Mouse (Mus musculus) stomach, postnatal 0 days (tissue): ENCODE data around the gene Atrx. TPM values are rescaled to one million over a fixed set of nuclear protein-coding genes. Genes with fewer than 3 reads are reported as not detected.

Source experiments
- ATAC-seq: fragments of 200-750 bp; cut with Nextera tagmentation; 2 replicates; pipeline ENCODE4 v1.8.0; 2017; ENCODE audit not compliant: low FRiP score, low TSS enrichment
- DNase-seq: peaks from one replicate; pipeline ENCODE4 v3.0.0-alpha.2; 2016; ENCODE audit warnings: low spot score
- H3K27ac ChIP-seq: fragments of 300-500 bp; sonication (generic); replicated peaks from 2 replicates; pipeline ENCODE4 v1.5.1; 2014; ENCODE audit warnings: mild to moderate bottlenecking, control low read depth
- H3K27me3 ChIP-seq: fragments of 300-500 bp; sonication (generic); 2 replicates; pipeline ENCODE4 v1.6.1; 2014; ENCODE audit warnings: low read length; ENCODE audit not compliant: control insufficient read depth, insufficient read depth
- H3K36me3 ChIP-seq: fragments of 300-500 bp; sonication (generic); 2 replicates; pipeline ENCODE4 v1.6.1; 2014; ENCODE audit warnings: low read length, mixed read lengths; ENCODE audit not compliant: control insufficient read depth, insufficient read depth
- H3K4me1 ChIP-seq: fragments of 300-500 bp; sonication (generic); replicated peaks from 2 replicates; pipeline ENCODE4 v1.6.1; 2014; ENCODE audit warnings: antibody characterized with exemption; ENCODE audit not compliant: control insufficient read depth, insufficient read depth
- H3K4me2 ChIP-seq: fragments of 300-500 bp; sonication (generic); replicated peaks from 2 replicates; pipeline ENCODE4 v1.6.1; 2014; ENCODE audit warnings: low read depth, mild to moderate bottlenecking, control low read depth, moderate library complexity
- H3K4me3 ChIP-seq: fragments of 300-500 bp; sonication (generic); 2 replicates; pipeline ENCODE4 v1.5.1; 2014; ENCODE audit warnings: low read depth, low read length, control low read depth
- H3K9ac ChIP-seq: fragments of 300-500 bp; sonication (generic); 2 replicates; pipeline ENCODE4 v1.6.1; 2014; ENCODE audit warnings: mild to moderate bottlenecking, low read length, control low read depth, mixed read lengths
- H3K9me3 ChIP-seq: fragments of 300-500 bp; sonication (generic); 2 replicates; pipeline ENCODE4 v1.6.1; 2016; ENCODE audit warnings: low read length; ENCODE audit not compliant: control insufficient read depth
- CTCF ChIP-seq: IDR thresholded peaks from 2 replicates; pipeline ENCODE4 v1.5.1; 2016; ENCODE audit warnings: antibody characterized with exemption, low read depth, mild to moderate bottlenecking, moderate library complexity
- EP300 ChIP-seq: optimal IDR thresholded peaks from 2 replicates; pipeline ENCODE3; 2016; ENCODE audit warnings: antibody characterized with exemption
- WGBS: fragments of 180-500 bp; shearing (Covaris S2); extraction: QIAGEN DNeasy Blood & Tissue Kit; methylation state at CpG from one replicate; pipeline ENCODE4 v1.1.7; 2014; 5-methylcytosine and 5-hydroxymethylcytosine counted together
- polyA plus RNA-seq: library from polyadenylated mRNA; unstranded; fragments of >200 nt; fragmentation: Nextera tagmentation; extraction: Ambion mirVana; gene quantifications from 2 replicates; pipeline ENCODE4 v1.2.1, GENCODE M21; 2015

Gene Atrx
- polyA plus RNA-seq, 1 experiment from 2014 or later, result 66.0 TPM

GRCm38 (mm10) chrX:105864367-105864766 lies 64.8 kb downstream of the Atrx start:
- peak; percentile 62 for TF ChIP-seq CTCF
- no peak for TF ChIP-seq EP300
- no peaks in the 10 kb centered on the region for H3K4me1 ChIP-seq
- DNase-seq (peak; percentile 14), ATAC-seq (no peak)
- no peaks in the 10 kb centered on the region for H3K9me3 ChIP-seq
- no peak overlapping the region for H3K4me3 ChIP-seq
- 69% methylated on average over 5 of the region's 5 CpGs for WGBS
- no peak overlapping the region for H3K4me2 ChIP-seq
- H3K36me3 ChIP-seq, result no peaks in the 10 kb centered on the region
- H3K27me3 ChIP-seq, result no peaks in the 10 kb centered on the region
- H3K9ac ChIP-seq, result no peak overlapping the region
- H3K27ac ChIP-seq, result no peak overlapping the region

- H3K4me3 ChIP-seq, result no peak overlapping the region
- no peak overlapping the region for H3K9ac ChIP-seq
- TF ChIP-seq CTCF (no peak), EP300 (no peak)
- WGBS, result 88% methylated on average over 5 of the region's 5 CpGs
- DNase-seq (no peak), ATAC-seq (no peak)
- no peak overlapping the region for H3K4me2 ChIP-seq
- no peaks in the 10 kb centered on the region for H3K27me3 ChIP-seq
- H3K36me3 ChIP-seq, result no peaks in the 10 kb centered on the region
- no peaks in the 10 kb centered on the region for H3K9me3 ChIP-seq
- no peak overlapping the region for H3K27ac ChIP-seq
- no peaks in the 10 kb centered on the region for H3K4me1 ChIP-seq
Measured at GRCm38 (mm10) chrX:105824462-105824861, 104.7 kb downstream of the Atrx start.

GRCm38 (mm10) chrX:105794806-105795403 lies 134.3 kb downstream of the Atrx start:
- Histone ChIP-seq H3K9ac (no peak overlapping the region), H3K9me3 (no peaks in the 10 kb centered on the region), H3K36me3 (no peaks in the 10 kb centered on the region), H3K4me1 (no peaks in the 10 kb centered on the region), H3K27me3 (no peaks in the 10 kb centered on the region), H3K4me2 (no peak overlapping the region), H3K4me3 (no peak overlapping the region), H3K27ac (0 out of 2 replicates have a peak overlapping the region, but pooled peaks have one; percentile 6)
- TF ChIP-seq CTCF, result no peak
- TF ChIP-seq EP300, result no peak
- DNase-seq, result peak; percentile 17
- ATAC-seq, result peak; percentile 67; the same call in 1 of the 2 replicates
- 50% methylated on average over 8 of the region's 8 CpGs for WGBS

GRCm38 (mm10) chrX:105773281-105773680 lies 155.9 kb downstream of the Atrx start:
- H3K36me3 ChIP-seq, result no peaks in the 10 kb centered on the region
- no peaks in the 10 kb centered on the region for H3K4me1 ChIP-seq
- no peaks in the 10 kb centered on the region for H3K9me3 ChIP-seq
- H3K4me3 ChIP-seq, result no peak overlapping the region
- no peak for DNase-seq
- no peaks in the 10 kb centered on the region for H3K27me3 ChIP-seq
- no peak for ATAC-seq
- no peak for TF ChIP-seq EP300
- TF ChIP-seq CTCF, result no peak
- 87% methylated on average over 5 of the region's 5 CpGs for WGBS
- no peak overlapping the region for H3K27ac ChIP-seq
- H3K9ac ChIP-seq, result no peak overlapping the region
- no peak overlapping the region for H3K4me2 ChIP-seq

GRCm38 (mm10) chrX:105767932-105768331 lies 161.3 kb downstream of the Atrx start:
- no peak overlapping the region for H3K4me3 ChIP-seq
- ATAC-seq (no peak), DNase-seq (no peak)
- WGBS, result 63% methylated on average over 3 of the region's 3 CpGs
- H3K27me3 ChIP-seq, result no peaks in the 10 kb centered on the region
- TF ChIP-seq EP300, result no peak
- TF ChIP-seq CTCF, result no peak
- H3K4me2 ChIP-seq, result no peak overlapping the region
- no peak overlapping the region for H3K9ac ChIP-seq
- H3K36me3 ChIP-seq, result no peaks in the 10 kb centered on the region
- H3K27ac ChIP-seq, result no peak overlapping the region
- no peaks in the 10 kb centered on the region for H3K4me1 ChIP-seq
- no peaks in the 10 kb centered on the region for H3K9me3 ChIP-seq

- Histone ChIP-seq H3K4me3 (no peak overlapping the region), H3K27me3 (no peaks in the 10 kb centered on the region), H3K27ac (no peak overlapping the region), H3K9ac (no peak overlapping the region), H3K9me3 (no peaks in the 10 kb centered on the region), H3K4me2 (no peak overlapping the region), H3K36me3 (no peaks in the 10 kb centered on the region), H3K4me1 (no peaks in the 10 kb centered on the region)
- 34% methylated on average over 9 of the region's 9 CpGs for WGBS
- TF ChIP-seq EP300 (no peak), CTCF (no peak)
- DNase-seq (peak; percentile 13), ATAC-seq (peak; percentile 44; the same call in 1 of the 2 replicates)
Measured at GRCm38 (mm10) chrX:105767177-105767764, 161.9 kb downstream of the Atrx start.
